Mouse (Mus musculus) T-helper 17 cell (primary cell): ENCODE measurements around the gene Dpm2.

Source experiments
- in situ Hi-C, 2 experiments: fragments of 300-600 bp; cut with MboI, MseI; formaldehyde crosslinking; loops; 1 replicate in 1 of 2; 2 replicates in 1 of 2; pipeline ENCODE4 v1.15.1; 2025; ENCODE audit warnings: high pct_unique_total_duplicates in 2 of 2

The Dpm2 gene

DNA sequence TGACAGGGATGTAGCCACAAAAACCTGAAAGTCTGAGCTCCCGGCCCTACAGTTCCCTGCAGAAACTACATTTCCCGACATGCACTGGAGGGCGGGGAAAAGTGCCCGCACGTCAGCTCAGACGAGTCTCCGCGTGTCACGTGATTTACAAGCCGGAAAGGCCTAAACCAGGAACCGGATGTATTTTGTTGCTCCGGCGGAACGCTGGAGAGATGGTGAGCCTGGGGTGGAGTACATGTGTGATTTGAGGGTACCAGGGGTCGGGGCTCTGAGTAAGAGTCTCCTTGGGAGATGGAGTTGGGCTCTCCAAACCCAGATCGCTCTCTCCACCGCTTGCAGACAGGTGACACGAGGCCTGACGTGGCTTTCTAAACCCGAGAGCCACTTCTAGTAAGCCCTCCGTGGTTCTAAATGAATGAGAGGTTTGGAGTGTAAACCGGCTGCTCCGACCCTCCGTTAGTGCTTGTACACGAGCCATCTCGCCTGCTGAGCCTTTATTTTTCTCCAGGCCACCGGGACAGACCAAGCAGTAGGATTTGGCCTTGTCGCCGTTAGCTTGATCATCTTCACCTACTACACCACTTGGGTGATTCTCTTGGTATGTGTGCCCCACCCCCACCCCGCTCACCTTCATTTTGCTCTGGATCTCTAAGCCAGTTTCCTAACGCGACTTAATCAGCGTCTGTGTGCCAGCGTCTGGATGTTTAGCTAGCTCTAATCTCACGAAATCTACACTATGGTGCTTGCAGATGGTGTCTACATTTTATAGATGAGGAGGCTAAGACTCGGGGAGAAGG, at the start of gene Dpm2:
TSS of gene Dpm2 (plus strand) at position 161 of the 797 bp plus-strand sequence.
- in situ Hi-C loops: no loop called here

DNA sequence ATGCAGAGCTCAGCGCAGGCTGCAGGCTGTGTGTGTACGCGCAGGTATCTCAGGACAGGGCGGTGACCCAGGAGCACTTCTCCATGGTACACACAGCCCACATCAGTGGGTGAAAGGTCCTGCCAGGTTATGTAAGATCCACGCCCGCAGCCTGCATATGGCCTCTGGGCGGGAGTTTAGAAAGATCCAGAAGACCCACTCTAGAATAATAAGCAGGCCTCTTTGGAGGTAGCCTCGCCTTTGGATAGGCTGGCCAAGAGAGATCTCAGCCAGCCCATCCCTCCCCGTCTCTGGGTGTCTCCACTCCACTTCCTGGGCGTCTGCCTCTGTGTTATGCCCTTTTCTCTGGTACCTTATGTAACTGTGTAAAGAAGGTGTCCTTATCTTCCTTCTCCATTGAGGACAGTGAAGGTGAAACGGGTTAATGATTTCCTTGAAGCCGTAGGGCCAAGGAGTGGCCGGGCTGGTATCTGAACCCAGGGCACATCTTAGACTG, 46.1 kb upstream of the Dpm2 start:
- in situ Hi-C loops: loop anchor here in 1 of 2 experiments (25.0 kb wide), 1 partner anchor 1062 kb away; the partner anchor contains the start of gene Ass1

DNA sequence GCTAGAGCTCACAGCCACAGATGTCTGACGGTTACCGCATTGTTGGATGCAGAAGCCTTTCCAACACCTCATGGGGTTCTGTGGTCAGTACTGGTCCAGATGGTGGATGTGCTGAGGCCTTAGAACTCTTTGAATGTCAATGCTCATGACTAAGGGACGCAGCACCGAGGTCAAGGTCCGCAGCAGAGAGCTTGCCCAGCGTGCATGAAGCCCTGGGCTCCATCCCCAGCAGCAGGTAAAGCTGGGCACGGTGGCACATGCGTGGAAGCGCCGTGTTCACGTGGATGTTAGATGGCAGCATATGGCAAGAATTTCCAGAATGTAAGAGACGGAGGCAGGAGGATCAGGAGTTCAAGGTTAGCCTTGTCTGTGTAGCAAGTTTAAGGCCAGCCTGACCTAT, 44.8 kb upstream of the Dpm2 start:
- in situ Hi-C loops: no loop called here

DNA sequence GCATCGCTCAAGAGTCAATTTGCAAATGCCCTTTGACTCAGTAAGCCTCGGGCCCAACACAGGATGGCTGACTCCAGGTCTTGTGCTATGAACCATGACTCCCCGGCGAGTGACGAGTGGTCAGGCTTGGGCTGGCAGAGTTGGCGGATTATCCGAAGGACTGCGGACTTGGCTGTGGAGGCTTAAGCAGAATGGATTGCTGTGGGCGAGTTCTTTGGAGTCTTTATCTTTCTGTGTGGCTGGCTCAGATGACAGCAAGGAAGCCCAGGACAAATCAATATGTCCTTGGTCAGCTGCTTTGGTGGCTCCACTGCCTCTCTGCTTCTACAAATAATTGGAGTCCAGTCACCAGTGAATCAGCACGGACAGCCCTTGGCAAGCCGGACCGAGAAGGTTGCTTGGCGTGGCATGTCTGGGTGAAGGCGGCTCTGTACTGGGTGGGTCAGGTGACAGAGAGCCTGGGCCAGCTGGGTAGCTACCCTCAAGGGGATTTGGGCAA, 43.1 kb upstream of the Dpm2 start:
- in situ Hi-C loops: no loop called here

DNA sequence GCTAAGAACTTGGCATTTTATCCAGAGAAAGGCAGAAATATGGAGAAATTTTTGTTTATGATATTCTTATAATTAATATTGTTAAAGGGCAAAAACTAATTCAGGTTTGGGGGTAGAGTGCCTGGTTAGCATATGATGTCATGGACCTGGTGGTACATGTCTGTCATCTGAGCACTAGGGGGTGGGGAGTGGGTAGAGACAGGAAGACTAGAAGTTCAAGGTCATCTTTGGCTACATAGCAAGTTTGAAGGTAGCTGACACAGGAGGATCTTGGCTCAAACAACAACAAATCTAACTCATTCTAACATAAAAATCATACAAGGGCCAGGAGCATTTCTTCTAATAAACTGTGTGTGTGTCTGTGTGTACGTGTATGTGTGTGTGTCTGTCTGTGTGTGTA, 42.3 kb upstream of the Dpm2 start:
- in situ Hi-C loops: no loop called here

DNA sequence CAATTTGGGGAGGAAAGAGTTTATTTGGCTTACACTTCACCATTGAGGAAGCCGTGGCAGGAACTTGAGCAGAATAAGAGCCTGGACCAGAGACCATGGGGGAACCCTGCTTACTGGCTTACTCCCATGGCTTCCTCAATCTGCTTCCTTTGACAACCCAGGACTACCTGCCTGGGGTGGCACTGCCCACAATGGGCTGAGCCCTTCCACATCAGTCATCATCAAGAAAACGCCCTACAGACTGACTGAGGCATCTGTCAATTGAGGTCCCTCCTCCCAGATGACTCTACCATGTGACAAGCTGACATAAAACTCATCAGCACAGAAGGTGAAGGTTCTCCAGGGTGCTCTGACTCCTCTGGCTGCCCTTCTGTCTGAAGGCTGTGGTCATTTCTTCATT, 40.2 kb upstream of the Dpm2 start:
- in situ Hi-C loops: loop anchor here in 1 of 2 experiments (5.0 kb wide), 1 partner anchor 38 kb away; no protein-coding TSS in a partner anchor

DNA sequence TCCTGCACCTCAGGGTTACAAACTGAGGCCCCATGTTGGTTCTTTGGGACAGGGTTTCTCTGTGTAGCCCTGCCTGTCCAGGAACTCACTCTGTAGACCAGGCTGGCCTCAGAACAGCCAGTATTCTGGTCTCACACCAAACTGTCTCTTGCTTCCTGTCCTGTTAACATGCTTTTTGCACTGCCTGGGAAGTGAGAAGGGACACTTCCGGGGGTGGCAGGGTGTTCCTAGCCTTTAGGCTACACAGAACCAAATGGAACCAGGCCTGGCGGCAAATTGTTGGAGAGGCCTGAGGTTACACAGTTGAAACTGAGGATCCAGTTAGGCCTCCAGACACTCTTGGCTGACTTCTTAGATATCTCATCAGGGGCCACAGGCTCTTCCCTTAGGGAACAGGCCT, 37.5 kb upstream of the Dpm2 start:
- in situ Hi-C loops: loop anchor here in 1 of 2 experiments (5.0 kb wide), 1 partner anchor 41 kb away; no protein-coding TSS in a partner anchor

DNA sequence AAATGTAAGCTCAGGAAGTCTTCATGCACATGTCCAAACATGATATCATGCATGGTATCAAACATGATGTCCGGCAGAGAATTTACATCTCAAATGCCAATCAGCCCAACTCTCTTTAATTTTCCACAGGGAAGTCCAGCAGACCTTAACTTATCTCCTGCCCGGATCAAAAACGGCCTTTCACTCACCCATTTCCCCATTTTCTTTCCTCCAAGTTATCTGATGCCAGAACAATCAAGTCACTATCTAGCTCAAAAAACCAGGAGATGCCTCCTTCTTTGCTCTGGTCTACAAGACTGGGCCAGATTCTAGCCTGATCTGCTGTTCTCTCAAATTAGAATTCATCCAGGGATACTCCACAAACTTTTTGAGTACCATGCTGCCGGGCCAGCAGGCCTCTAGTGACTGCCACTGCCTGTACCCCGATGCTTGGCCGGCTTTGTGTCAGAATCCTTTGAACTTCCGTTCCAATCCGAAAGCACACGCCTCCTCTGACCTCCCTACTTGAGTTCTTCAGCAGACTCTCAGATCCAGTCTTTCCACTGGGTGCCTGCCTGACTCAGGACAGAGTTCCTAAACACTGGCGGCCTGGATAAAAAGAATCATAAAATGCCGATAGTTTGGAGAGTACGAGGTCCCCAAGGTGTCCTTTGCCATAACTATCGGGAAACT, 36.5 kb upstream of the Dpm2 start:
- in situ Hi-C loops: loop anchor here in 1 of 2 experiments (5.0 kb wide), 1 partner anchor 42 kb away; no protein-coding TSS in a partner anchor

DNA sequence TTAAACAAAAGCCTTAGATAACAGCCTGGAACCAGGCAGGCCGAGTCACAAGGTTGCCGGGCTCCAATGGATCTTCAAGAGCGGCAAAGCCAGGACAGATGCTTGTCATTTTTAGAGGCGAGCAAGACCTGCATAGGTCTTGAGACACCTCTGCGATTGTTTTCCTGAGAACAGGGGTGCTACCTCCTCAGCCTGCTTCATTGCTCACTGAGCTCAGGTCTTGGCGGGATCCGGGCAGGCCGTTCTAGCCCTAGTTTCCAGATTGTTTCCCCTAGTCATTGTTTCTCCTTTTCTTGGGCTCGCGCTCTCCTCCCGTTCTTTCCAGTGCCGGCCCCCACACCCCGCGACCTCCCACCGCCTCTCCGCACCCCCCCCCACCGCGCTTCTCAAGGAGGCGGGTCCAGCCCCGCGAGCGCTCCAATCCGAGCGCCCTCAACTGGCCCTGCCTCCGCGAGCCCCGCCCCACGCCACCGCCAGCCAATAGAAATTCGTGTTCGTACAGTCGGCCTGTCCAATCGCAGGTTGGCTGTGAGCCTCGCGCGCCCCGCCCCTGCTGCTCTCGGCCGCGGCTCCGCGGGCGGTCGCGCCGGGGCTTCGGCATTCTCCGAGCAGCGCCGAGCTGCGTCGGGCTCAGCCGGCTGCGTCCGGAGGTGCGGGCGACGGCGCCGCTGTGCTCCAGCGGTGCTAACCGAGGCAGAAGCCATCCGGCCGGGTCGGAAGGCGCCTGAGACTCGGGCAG, 35.8 kb upstream of the Dpm2 start, which contains the start of gene Fam102a:
TSS of gene Fam102a (plus strand) at position 600 of the 739 bp plus-strand sequence.
- in situ Hi-C loops: loop anchor here in 1 of 2 experiments (5.0 kb wide), 1 partner anchor 43 kb away; no protein-coding TSS in a partner anchor

DNA sequence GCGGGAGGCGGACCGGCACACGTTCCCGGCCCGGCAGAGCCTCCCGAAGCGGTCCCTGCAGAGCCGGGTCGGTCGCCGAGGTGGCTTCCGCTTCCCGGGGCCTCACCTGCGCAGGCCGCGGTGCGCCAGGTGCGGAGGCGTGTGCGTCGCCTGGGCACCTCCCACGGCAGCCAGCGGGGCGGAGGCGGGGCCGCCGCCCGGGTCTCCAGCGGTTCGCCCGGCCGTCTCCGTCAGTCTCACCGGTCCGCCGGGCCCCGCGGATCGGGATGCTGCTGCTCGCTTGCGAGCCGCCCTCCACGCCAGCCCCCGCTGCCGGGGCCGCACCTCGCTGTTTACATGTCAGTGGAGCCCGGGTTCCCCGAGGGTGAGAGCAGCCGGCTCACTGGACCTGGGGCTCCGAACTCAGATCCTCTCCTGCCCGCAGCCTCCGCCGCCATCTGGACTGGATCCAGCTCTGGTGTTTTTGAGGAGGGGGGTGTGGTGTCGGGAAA, 35.1 kb upstream of the Dpm2 start:
- in situ Hi-C loops: no loop called here

DNA sequence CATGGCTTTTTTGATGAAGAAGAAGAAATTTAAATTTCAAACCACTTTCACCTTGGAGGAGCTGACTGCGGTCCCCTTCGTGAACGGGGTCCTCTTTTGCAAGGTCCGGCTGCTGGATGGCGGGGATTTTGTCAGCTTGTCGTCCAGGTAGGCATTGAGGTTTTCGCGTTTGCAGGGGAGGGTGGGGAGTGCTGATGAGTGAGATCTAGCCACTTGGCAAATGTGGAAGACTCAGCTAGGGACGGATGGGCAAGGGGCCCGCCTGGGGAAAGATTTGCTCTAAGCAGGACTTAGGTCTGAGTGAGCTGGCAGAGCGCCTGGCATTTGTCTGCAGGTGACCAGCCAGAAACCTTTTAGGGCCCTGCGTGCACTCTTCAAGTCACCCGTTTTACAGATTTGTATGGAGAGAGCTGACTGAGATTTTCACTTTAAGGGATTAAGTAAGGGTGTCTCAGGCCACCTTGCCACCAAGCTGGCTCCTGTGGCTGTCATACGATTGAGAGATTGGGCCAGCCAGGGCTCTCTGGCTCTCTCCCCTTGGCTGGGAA, 34.5 kb upstream of the Dpm2 start:
- in situ Hi-C loops: no loop called here

DNA sequence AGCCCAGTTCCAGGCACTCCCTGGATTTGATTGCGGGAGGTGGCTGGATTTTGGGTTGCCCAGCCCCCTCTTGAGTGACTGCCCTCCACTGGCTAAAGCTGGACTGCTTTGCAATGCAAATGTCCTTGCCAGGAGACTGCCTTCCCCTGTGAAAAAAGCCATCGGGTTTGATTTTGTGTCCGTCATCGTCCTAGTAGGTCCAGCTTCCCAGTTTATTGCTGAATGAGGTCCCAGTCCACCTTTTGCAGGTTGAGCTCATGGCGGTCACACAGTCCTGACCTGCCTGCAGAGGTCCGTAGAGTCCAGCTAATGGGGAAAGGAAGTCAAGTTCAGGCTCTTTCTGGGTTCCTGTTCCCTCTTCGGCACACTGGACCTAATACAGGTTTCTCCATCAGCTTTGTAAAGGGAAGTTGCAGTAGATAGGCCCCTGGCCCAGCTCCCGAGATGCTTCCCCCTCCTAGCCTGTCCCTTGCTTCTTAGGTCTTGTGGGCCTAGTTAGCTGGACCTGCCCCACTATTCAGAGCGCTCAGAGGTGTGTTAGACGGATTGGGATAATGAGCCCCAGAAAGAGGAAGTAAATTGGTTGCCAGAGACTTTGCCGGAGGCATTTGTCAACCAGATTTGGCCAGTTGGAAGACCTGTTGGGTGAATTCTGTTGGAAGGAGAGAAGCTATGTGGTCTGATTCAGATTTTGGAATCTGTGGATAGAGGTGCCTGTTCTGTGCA, 33.9 kb upstream of the Dpm2 start:
- in situ Hi-C loops: no loop called here

DNA sequence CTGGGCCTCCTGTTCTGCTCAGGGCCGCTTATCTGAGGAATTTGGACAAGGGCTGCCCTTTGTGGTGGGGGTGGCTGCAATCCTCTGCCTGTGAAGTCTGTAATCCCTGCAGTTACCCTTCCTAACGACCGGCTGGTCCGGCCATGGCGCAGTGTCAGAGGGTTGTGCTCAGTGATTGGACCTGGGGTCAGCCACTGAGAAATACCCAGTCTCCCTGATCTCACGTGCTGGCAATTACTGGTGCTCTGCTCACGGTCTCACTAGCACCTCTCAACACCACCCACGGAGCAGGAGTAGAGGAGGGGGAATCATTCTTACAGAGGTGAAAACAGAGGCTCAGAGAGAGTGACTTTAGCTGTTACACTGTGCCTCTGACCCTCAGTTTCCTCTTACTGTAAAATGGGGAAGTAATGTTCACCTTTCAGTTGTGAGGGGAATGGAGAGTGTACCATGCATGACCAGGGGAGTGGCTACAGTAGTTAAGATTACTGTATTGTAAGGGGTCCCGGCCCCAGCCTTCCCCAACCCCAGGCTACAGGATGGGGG, 33.2 kb upstream of the Dpm2 start:
- in situ Hi-C loops: no loop called here

DNA sequence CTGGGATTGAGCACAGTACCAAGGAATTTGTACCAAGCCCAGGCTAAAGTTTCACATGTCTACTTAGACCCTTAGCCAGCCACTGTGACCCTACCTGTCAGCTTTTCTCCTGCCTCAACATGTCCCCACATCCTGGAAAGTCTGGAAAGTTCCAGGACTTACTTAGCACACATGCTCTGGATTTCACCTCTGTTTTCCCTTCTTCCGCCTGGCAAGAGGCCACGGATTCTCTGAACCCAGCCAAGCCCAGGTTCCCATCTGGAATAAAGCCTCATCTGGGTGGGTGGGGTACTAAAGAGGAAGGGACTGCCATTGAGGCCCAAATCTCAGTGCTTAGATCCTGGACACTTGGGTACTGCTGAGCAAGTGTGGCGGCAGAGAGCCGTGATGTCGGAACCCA, 32.7 kb upstream of the Dpm2 start:
- in situ Hi-C loops: no loop called here

DNA sequence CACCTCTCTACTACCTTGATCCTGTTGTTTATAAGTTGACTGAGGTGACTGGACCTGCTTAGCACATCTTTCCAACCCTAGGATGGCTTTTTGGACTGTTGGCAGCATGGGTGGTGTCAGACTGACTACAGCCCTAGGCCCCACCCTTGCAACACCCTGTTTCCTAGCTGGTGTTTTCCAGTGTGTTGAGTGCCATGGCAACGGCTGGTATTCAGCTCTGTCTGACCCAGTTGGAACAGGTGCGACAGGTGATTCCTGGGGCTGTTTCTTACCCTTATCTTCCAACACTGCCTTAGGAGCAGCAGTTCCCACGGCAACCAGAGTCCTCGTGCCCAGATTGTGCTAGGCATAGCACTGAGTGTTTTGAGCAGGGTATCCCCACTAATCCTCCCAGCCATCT, 32.2 kb upstream of the Dpm2 start:
- in situ Hi-C loops: no loop called here

DNA sequence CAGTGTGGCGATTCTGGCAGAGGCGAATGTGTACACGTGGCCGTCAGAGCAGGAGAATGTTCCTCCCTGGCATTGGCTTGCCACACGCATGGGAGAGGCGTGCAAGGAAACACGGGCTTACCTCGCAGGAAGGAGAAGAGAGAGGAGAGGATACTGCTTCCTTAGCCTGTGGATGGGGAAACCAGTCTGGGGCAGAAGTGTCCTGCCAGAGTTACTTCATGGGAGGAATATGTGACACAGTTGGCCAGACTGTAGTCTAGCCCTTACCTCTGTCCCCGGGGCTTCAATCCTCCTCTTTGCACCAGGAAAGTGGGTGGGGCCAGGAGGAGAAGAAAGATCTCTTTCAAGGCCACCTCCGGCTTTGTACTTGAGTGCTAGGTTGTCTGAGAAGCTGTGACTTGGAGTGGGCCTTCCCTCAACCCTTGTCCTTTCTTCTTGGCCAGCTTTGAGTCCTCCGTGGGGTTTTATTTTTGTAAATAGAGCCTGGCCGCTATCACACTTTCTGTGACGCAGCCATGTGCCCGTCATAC, 31.1 kb upstream of the Dpm2 start:
- in situ Hi-C loops: no loop called here

DNA sequence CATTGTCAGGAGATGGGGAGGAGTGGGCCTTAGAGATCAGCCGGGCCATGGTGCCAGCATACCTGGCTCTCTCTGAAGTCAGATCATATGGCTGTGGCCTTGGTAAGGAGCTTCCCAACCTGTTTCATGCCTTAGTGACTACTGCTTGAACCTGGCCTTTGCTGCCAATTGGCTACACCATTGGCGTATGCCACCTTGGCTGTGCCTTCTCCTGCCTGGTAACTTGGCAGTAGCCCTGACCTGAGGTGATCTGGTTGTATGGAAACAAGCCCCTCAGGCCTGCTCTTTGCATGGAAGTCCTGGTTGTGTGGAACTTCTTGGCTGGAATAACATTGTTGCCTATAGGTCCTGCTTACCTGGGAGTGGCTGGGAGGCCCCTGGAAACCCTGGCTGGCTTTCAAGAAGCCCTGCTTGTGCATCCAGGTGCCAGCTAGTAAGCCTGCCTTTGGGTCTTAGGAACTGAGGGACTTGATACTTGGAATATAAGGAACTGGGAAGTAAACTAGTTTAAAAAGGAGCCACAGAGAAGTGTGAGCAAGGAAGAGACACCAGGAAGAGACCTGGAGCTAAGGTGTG, 29.2 kb upstream of the Dpm2 start:
- in situ Hi-C loops: no loop called here

DNA sequence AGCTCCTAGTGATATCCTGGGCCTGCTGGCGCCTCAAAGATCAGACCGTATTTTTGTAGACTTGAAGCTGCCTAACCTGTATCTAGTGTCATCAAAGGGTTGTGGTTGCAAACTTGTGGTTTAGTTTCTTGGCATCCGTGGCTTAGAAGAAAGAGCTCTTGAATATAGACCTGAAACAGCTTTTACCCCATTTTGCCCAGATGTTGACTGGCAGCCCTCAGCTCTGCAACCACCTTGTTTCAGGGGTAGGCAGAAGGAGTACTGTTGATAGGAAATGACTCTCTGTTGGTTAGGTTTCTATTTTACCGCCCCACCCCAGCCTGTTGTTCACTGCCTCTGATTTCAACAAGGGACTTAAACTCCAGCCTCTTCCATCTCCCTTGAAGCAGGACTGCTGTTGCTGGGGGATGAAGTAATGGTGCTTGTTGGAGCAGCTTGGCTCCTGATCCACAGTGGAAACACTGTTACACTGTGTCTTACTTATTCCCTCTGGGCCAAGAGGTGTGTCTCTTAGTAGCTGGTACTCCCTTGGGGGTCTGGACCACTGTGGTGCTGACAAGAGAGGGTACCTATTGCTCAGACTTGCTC, 28.6 kb upstream of the Dpm2 start:
- in situ Hi-C loops: no loop called here

DNA sequence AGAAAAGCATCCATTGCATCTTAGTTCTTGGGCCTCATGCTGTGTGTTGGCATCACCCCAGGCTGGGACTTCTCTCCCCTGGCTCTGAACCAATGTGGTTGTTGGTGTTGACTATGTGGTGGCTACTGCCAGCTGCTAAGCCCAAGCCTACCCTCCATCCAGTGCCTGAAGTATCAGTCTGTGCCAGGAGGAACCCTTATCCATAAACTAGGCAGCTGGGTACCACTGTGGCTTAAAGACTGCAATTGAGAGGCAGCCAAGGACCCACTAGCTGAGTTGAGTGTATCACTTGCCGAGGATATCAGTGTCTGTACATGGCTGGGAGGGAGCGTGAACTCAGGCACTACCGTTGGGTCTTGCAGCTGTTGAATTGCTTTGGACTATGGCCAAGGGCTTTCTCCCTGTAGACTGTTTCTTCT, 27.6 kb upstream of the Dpm2 start:
- in situ Hi-C loops: no loop called here
